Mouse (Mus musculus) gastrocnemius, postnatal 36 days (tissue): Measurements from ENCODE around the gene Zkscan14. TPM values are rescaled to one million over a fixed set of nuclear protein-coding genes. Genes with fewer than 3 reads are reported as not detected.

Experiments
- DNase-seq, 2 experiments: peaks; one replicate each; pipeline ENCODE4 v3.0.0; 2022
- intact Hi-C: fragments of 180-260 bp; cut with DNase I; formaldehyde crosslinking; loops from one replicate; pipeline ENCODE4 v1.15.1; 2025
- total RNA-seq, 2 experiments: library from RNA; stranded (reverse); gene quantifications; 2 replicates each; pipeline ENCODE4 v1.2.3; 2021

Gene Zkscan14
- total RNA-seq, 2 experiments from 2014 or later = 8.5 to 13.0 TPM

GRCm38 (mm10) chr5:145205041-145205440 lies 3.4 kb upstream of the Zkscan14 start:
- intact Hi-C loops = loop anchor here (2.0 kb wide), 1 partner anchor 76 kb away; the partner anchor contains the start of gene Zscan25
- no peak for DNase-seq

GRCm38 (mm10) chr5:145203936-145204691 lies 2.4 kb upstream of the Zkscan14 start, which contains the start of gene Zkscan5:
Zkscan5 (plus strand) TSS chr5:145204562.
- intact Hi-C loops = loop anchor here (2.0 kb wide), 1 partner anchor 77 kb away; the partner anchor contains the start of gene Zscan25
- DNase-seq = peak; percentile 94 to 98

- intact Hi-C loops = no loop called here
Observed at GRCm38 (mm10) chr5:145202446-145202845, 778 bp upstream of the Zkscan14 start.

GRCm38 (mm10) chr5:145200387-145200786 lies 1.3 kb downstream of the Zkscan14 start:
- DNase-seq = no peak
- intact Hi-C loops = no loop called here

More at GRCm38 (mm10) chr5:145202446-145202845, 778 bp upstream of the Zkscan14 start:
- DNase-seq = no peak

GRCm38 (mm10) chr5:145191962-145192361 lies 9.7 kb downstream of the Zkscan14 start, which contains the start of gene Atp5j2:
Atp5j2 (minus strand) TSS chr5:145192062.
- DNase-seq = no peak
- intact Hi-C loops = no loop called here

GRCm38 (mm10) chr5:145190875-145191798 lies 10.5 kb downstream of the Zkscan14 start:
- DNase-seq = peak; percentile 81 to 87
- intact Hi-C loops = no loop called here

GRCm38 (mm10) chr5:145190373-145190772 lies 11.3 kb downstream of the Zkscan14 start:
- intact Hi-C loops = no loop called here
- no peak for DNase-seq

GRCm38 (mm10) chr5:145189416-145189815 lies 12.3 kb downstream of the Zkscan14 start:
- DNase-seq = no peak
- intact Hi-C loops = no loop called here

GRCm38 (mm10) chr5:145185244-145185643 lies 16.4 kb downstream of the Zkscan14 start:
- intact Hi-C loops = loop anchor here (1.0 kb wide), 1 partner anchor 29 kb away; no protein-coding TSS in a partner anchor
- no peak for DNase-seq

GRCm38 (mm10) chr5:145178461-145178980 lies 23.1 kb downstream of the Zkscan14 start:
- DNase-seq = no peak
- intact Hi-C loops = no loop called here

GRCm38 (mm10) chr5:145167306-145167661 lies 34.4 kb downstream of the Zkscan14 start:
- no peak for DNase-seq
- intact Hi-C loops = loop anchor here (2.0 kb wide), 1 partner anchor 26 kb away; the partner anchor contains the start of genes Bud31 and Pdap1

- intact Hi-C loops = loop anchor here (2.0 kb wide), 1 partner anchor 26 kb away; the partner anchor contains the start of genes Bud31 and Pdap1
- DNase-seq = peak; percentile 98 to 99
Observed at GRCm38 (mm10) chr5:145166536-145167305, 34.9 kb downstream of the Zkscan14 start, which contains the start of the genes Ptcd1 and Cpsf4. Ptcd1 (minus strand) TSS chr5:145167108. Cpsf4 (plus strand) TSS chr5:145167213.

- intact Hi-C loops = no loop called here
Observed at GRCm38 (mm10) chr5:145165184-145165583, 36.5 kb downstream of the Zkscan14 start.

GRCm38 (mm10) chr5:145164710-145165109 lies 37.0 kb downstream of the Zkscan14 start:
- intact Hi-C loops = no loop called here
- no peak for DNase-seq

More at GRCm38 (mm10) chr5:145165184-145165583, 36.5 kb downstream of the Zkscan14 start:
- DNase-seq = no peak

GRCm38 (mm10) chr5:145161361-145161760 lies 40.3 kb downstream of the Zkscan14 start:
- no peak for DNase-seq
- intact Hi-C loops = no loop called here

GRCm38 (mm10) chr5:145152690-145153089 lies 49.0 kb downstream of the Zkscan14 start:
- intact Hi-C loops = no loop called here
- DNase-seq = no peak

GRCm38 (mm10) chr5:145149294-145149693 lies 52.4 kb downstream of the Zkscan14 start:
- intact Hi-C loops = no loop called here
- no peak for DNase-seq

- no peak for DNase-seq
- intact Hi-C loops = no loop called here
Observed at GRCm38 (mm10) chr5:145147748-145148147, 53.9 kb downstream of the Zkscan14 start.
